Mouse (Mus musculus): ENCODE data around the gene Fnbp1l. TPM values are rescaled to one million over a fixed set of nuclear protein-coding genes. Genes with fewer than 3 reads are reported as not detected.

Gene Fnbp1l
- polyA plus RNA-seq (2014; fragmentation: Illumina TruSeq; extraction: RNeasy Lipid Tissue Mini Kit (QIAGEN cat#74804); ENCODE audit: low read depth, low replicate concordance), result 17.5 TPM

GRCm38 (mm10) chr3:122618991-122619930, at the start of gene Fnbp1l:
Gene Fnbp1l (minus strand): TSS chr3:122619715.

Other genes starting within 250 kb of the Fnbp1l start
- 1.3 TPM for gene Pde5a, start 109.2 kb upstream of the Fnbp1l start, polyA plus RNA-seq (2014; fragmentation: Illumina TruSeq; extraction: RNeasy Lipid Tissue Mini Kit (QIAGEN cat#74804); ENCODE audit: low read depth, low replicate concordance)